Mouse (Mus musculus): Measurements from ENCODE around the gene Pde6d. TPM values are rescaled to one million over a fixed set of nuclear protein-coding genes. Genes with fewer than 3 reads are reported as not detected.

The Pde6d gene
- polyA plus RNA-seq, 1 experiment from 2014 or later, result 128 TPM

GRCm38 (mm10) chr1:86598516-86598915 lies 16.1 kb upstream of the Pde6d start:
- Histone ChIP-seq H3K27ac (replicated peaks) (no peak overlapping the region), H3K4me3 (replicated peaks) (no peak overlapping the region), H3K36me3 (peaks cover 69% of the 10 kb centered on the region), H3K4me2 (no peak overlapping the region), H3K9me3 (replicated peaks) (no peaks in the 10 kb centered on the region), H3K9ac (replicated peaks) (no peak overlapping the region), H3K4me1 (no peaks in the 10 kb centered on the region), H3K27me3 (replicated peaks) (no peaks in the 10 kb centered on the region)
- 82% methylated on average over 3 of the region's 3 CpGs for WGBS
- ATAC-seq (ENCODE audit: low FRiP score), result no peak

GRCm38 (mm10) chr1:86596512-86596911 lies 14.1 kb upstream of the Pde6d start:
- Histone ChIP-seq H3K36me3 (peaks cover 63% of the 10 kb centered on the region), H3K4me1 (no peaks in the 10 kb centered on the region), H3K27ac (replicated peaks) (no peak overlapping the region), H3K9me3 (replicated peaks) (no peaks in the 10 kb centered on the region), H3K27me3 (replicated peaks) (no peaks in the 10 kb centered on the region), H3K4me3 (replicated peaks) (no peak overlapping the region), H3K9ac (replicated peaks) (no peak overlapping the region), H3K4me2 (no peak overlapping the region)
- 94% methylated on average over 6 of the region's 6 CpGs for WGBS
- ATAC-seq (ENCODE audit: low FRiP score), result no peak

- H3K4me3 ChIP-seq (replicated peaks), result no peak overlapping the region
- no peaks in the 10 kb centered on the region for H3K27me3 ChIP-seq (replicated peaks)
- 90% methylated on average over 6 of the region's 6 CpGs for WGBS
- no peaks in the 10 kb centered on the region for H3K9me3 ChIP-seq (replicated peaks)
- no peak overlapping the region for H3K4me2 ChIP-seq
- no peak overlapping the region for H3K9ac ChIP-seq (replicated peaks)
- H3K36me3 ChIP-seq, result peaks cover 61% of the 10 kb centered on the region
- no peak for ATAC-seq (ENCODE audit: low FRiP score)
- H3K4me1 ChIP-seq, result no peaks in the 10 kb centered on the region
- H3K27ac ChIP-seq (replicated peaks), result no peak overlapping the region
Measured at GRCm38 (mm10) chr1:86595315-86595714, 12.9 kb upstream of the Pde6d start.

- H3K9me3 ChIP-seq (replicated peaks), result no peaks in the 10 kb centered on the region
- 91% methylated on average over 7 of the region's 7 CpGs for WGBS
- H3K9ac ChIP-seq (replicated peaks), result no peak overlapping the region
- H3K4me1 ChIP-seq, result peaks cover 3% of the 10 kb centered on the region; the same call in 1 of the 2 replicates
- peaks cover 61% of the 10 kb centered on the region for H3K36me3 ChIP-seq
- H3K27ac ChIP-seq (replicated peaks), result no peak overlapping the region
- H3K4me2 ChIP-seq, result no peak overlapping the region
- ATAC-seq (ENCODE audit: low FRiP score), result no peak
- no peaks in the 10 kb centered on the region for H3K27me3 ChIP-seq (replicated peaks)
- H3K4me3 ChIP-seq (replicated peaks), result no peak overlapping the region
Measured at GRCm38 (mm10) chr1:86594539-86594938, 12.1 kb upstream of the Pde6d start.

GRCm38 (mm10) chr1:86586992-86587391 lies 4.6 kb upstream of the Pde6d start:
- Histone ChIP-seq H3K9ac (replicated peaks) (peak overlapping the region; percentile 89), H3K9me3 (replicated peaks) (no peaks in the 10 kb centered on the region), H3K36me3 (peaks cover 21% of the 10 kb centered on the region), H3K4me3 (replicated peaks) (peak overlapping the region; percentile 96), H3K27ac (replicated peaks) (peak overlapping the region; percentile 76), H3K4me2 (peak overlapping the region; percentile 85), H3K4me1 (peaks cover 27% of the 10 kb centered on the region), H3K27me3 (replicated peaks) (no peaks in the 10 kb centered on the region)
- WGBS, result under 1% methylated on average over 26 of the region's 26 CpGs
- ATAC-seq (ENCODE audit: low FRiP score), result no peak

- 80% methylated on average over 2 of the region's 2 CpGs for WGBS
- Histone ChIP-seq H3K4me3 (replicated peaks) (no peak overlapping the region), H3K27ac (replicated peaks) (no peak overlapping the region), H3K27me3 (replicated peaks) (no peaks in the 10 kb centered on the region), H3K36me3 (no peaks in the 10 kb centered on the region), H3K4me1 (peaks cover 32% of the 10 kb centered on the region), H3K4me2 (0 out of 2 replicates have a peak overlapping the region, but pooled peaks have one; percentile 80), H3K9me3 (replicated peaks) (no peaks in the 10 kb centered on the region), H3K9ac (replicated peaks) (no peak overlapping the region)
- ATAC-seq (ENCODE audit: low FRiP score), result no peak
Measured at GRCm38 (mm10) chr1:86583709-86584108, 1.3 kb upstream of the Pde6d start.

GRCm38 (mm10) chr1:86581692-86582450 lies 558 bp downstream of the Pde6d start:
- Histone ChIP-seq H3K4me3 (replicated peaks) (peak overlapping the region; percentile 72), H3K36me3 (no peaks in the 10 kb centered on the region), H3K9me3 (replicated peaks) (no peaks in the 10 kb centered on the region), H3K27ac (replicated peaks) (peak overlapping the region; percentile 82), H3K9ac (replicated peaks) (peak overlapping the region; percentile 86), H3K27me3 (replicated peaks) (no peaks in the 10 kb centered on the region), H3K4me1 (peaks cover 20% of the 10 kb centered on the region), H3K4me2 (peak overlapping the region; percentile 80)
- 2% methylated on average over 30 of the region's 38 CpGs for WGBS
- peak; percentile 79 for ATAC-seq (ENCODE audit: low FRiP score)

- peaks cover 13% of the 10 kb centered on the region for H3K4me1 ChIP-seq
- H3K4me3 ChIP-seq (replicated peaks), result no peak overlapping the region
- ATAC-seq (ENCODE audit: low FRiP score), result no peak
- WGBS, result 85% methylated on average over 6 of the region's 6 CpGs
- no peaks in the 10 kb centered on the region for H3K9me3 ChIP-seq (replicated peaks)
- H3K4me2 ChIP-seq, result no peak overlapping the region
- H3K9ac ChIP-seq (replicated peaks), result no peak overlapping the region
- no peak overlapping the region for H3K27ac ChIP-seq (replicated peaks)
- H3K36me3 ChIP-seq, result no peaks in the 10 kb centered on the region
- no peaks in the 10 kb centered on the region for H3K27me3 ChIP-seq (replicated peaks)
Measured at GRCm38 (mm10) chr1:86580426-86580825, 2.0 kb downstream of the Pde6d start.

GRCm38 (mm10) chr1:86571941-86572340 lies 10.5 kb downstream of the Pde6d start:
- 89% methylated on average over 4 of the region's 4 CpGs for WGBS
- Histone ChIP-seq H3K4me3 (replicated peaks) (no peak overlapping the region), H3K4me1 (no peaks in the 10 kb centered on the region), H3K27ac (replicated peaks) (no peak overlapping the region), H3K9me3 (replicated peaks) (no peaks in the 10 kb centered on the region), H3K27me3 (replicated peaks) (no peaks in the 10 kb centered on the region), H3K36me3 (0 out of 2 replicates have a peak, but pooled peaks cover 3% of the 10 kb centered on the region), H3K4me2 (no peak overlapping the region), H3K9ac (replicated peaks) (no peak overlapping the region)
- ATAC-seq (ENCODE audit: low FRiP score), result no peak

GRCm38 (mm10) chr1:86571381-86571780 lies 11.0 kb downstream of the Pde6d start:
- Histone ChIP-seq H3K4me1 (no peaks in the 10 kb centered on the region), H3K27me3 (replicated peaks) (no peaks in the 10 kb centered on the region), H3K9ac (replicated peaks) (no peak overlapping the region), H3K36me3 (0 out of 2 replicates have a peak, but pooled peaks cover 3% of the 10 kb centered on the region), H3K4me3 (replicated peaks) (no peak overlapping the region), H3K9me3 (replicated peaks) (no peaks in the 10 kb centered on the region), H3K27ac (replicated peaks) (no peak overlapping the region), H3K4me2 (no peak overlapping the region)
- ATAC-seq (ENCODE audit: low FRiP score), result no peak
- 95% methylated on average over 2 of the region's 2 CpGs for WGBS

- Histone ChIP-seq H3K4me3 (replicated peaks) (no peak overlapping the region), H3K4me1 (no peaks in the 10 kb centered on the region), H3K36me3 (peaks cover 5% of the 10 kb centered on the region; the same call in 1 of the 2 replicates), H3K9ac (replicated peaks) (no peak overlapping the region), H3K27ac (replicated peaks) (no peak overlapping the region), H3K9me3 (replicated peaks) (no peaks in the 10 kb centered on the region), H3K27me3 (replicated peaks) (no peaks in the 10 kb centered on the region), H3K4me2 (no peak overlapping the region)
- ATAC-seq (ENCODE audit: low FRiP score), result no peak
- 88% methylated on average over 2 of the region's 2 CpGs for WGBS
Measured at GRCm38 (mm10) chr1:86569292-86569860, 13.1 kb downstream of the Pde6d start.

- H3K27ac ChIP-seq (replicated peaks), result no peak overlapping the region
- ATAC-seq (ENCODE audit: low FRiP score), result no peak
- no peaks in the 10 kb centered on the region for H3K27me3 ChIP-seq (replicated peaks)
- no peaks in the 10 kb centered on the region for H3K4me1 ChIP-seq
- no peak overlapping the region for H3K4me3 ChIP-seq (replicated peaks)
- WGBS, result 88% methylated on average over 2 of the region's 2 CpGs
- H3K4me2 ChIP-seq, result no peak overlapping the region
- H3K36me3 ChIP-seq, result peaks cover 11% of the 10 kb centered on the region; the same call in 1 of the 2 replicates
- H3K9me3 ChIP-seq (replicated peaks), result no peaks in the 10 kb centered on the region
- H3K9ac ChIP-seq (replicated peaks), result no peak overlapping the region
Measured at GRCm38 (mm10) chr1:86568409-86568808, 14.0 kb downstream of the Pde6d start.
